Mouse (Mus musculus) hindbrain, embryonic 11.5 days (tissue): ENCODE results near the gene Gm49391. TPM values are rescaled to one million over a fixed set of nuclear protein-coding genes. Genes with fewer than 3 reads are reported as not detected.
"Not testable (repeated sequence)": the region's sequence is repeated elsewhere in the genome, so short reads cannot be mapped to it uniquely, and the experiment has no call there.

Experiments
- ATAC-seq: fragments of 200-750 bp; cut with Nextera tagmentation; 2 replicates; pipeline ENCODE4 v1.8.0; 2017; ENCODE audit warnings: mild to moderate bottlenecking, moderate TSS enrichment, moderate library complexity; ENCODE audit not compliant: low FRiP score
- DNase-seq: peaks from one replicate; pipeline ENCODE4 v3.0.0-alpha.2; 2015; ENCODE audit warnings: low spot score
- H3K27ac ChIP-seq: fragments of 300-500 bp; sonication (generic); 2 replicates; pipeline ENCODE4 v1.5.1; 2014; ENCODE audit warnings: mild to moderate bottlenecking, low read depth, low read length
- H3K27me3 ChIP-seq: fragments of 300-500 bp; sonication (generic); 2 replicates; pipeline ENCODE4 v1.6.1; 2014; ENCODE audit warnings: mild to moderate bottlenecking, low read length, moderate library complexity, mixed read lengths; ENCODE audit not compliant: control insufficient read depth, insufficient read depth
- H3K36me3 ChIP-seq: fragments of 300-500 bp; sonication (generic); 2 replicates; pipeline ENCODE4 v1.6.1; 2014; ENCODE audit warnings: mild to moderate bottlenecking, low read length, moderate library complexity, mixed read lengths; ENCODE audit not compliant: control insufficient read depth, insufficient read depth
- H3K4me1 ChIP-seq: fragments of 300-500 bp; sonication (generic); replicated peaks from 2 replicates; pipeline ENCODE4 v1.6.1; 2014; ENCODE audit warnings: low read length, mixed read lengths; ENCODE audit not compliant: control insufficient read depth, insufficient read depth
- H3K4me2 ChIP-seq: fragments of 300-500 bp; sonication (generic); replicated peaks from 2 replicates; pipeline ENCODE4 v1.6.1; 2014; ENCODE audit warnings: mild to moderate bottlenecking, low read depth, low read length
- H3K4me3 ChIP-seq: fragments of 300-500 bp; sonication (generic); 2 replicates; pipeline ENCODE4 v1.5.1; 2014; ENCODE audit warnings: low read depth, low read length
- H3K9ac ChIP-seq: fragments of 300-500 bp; sonication (generic); 2 replicates; pipeline ENCODE4 v1.6.1; 2014; ENCODE audit warnings: low read depth, low read length
- H3K9me3 ChIP-seq: fragments of 300-500 bp; sonication (generic); 2 replicates; pipeline ENCODE4 v1.6.1; 2016; ENCODE audit warnings: low read length; ENCODE audit not compliant: control insufficient read depth
- WGBS: fragments of 180-500 bp; shearing (Covaris S2); extraction: QIAGEN DNeasy Blood & Tissue Kit; methylation state at CpG from one replicate; pipeline ENCODE4 v1.1.7; 2014; 5-methylcytosine and 5-hydroxymethylcytosine counted together
- polyA plus RNA-seq: library from polyadenylated mRNA; unstranded; fragments of >200 nt; fragmentation: Nextera tagmentation; extraction: Ambion mirVana; gene quantifications from 2 replicates; pipeline ENCODE4 v1.2.1, GENCODE M21; 2014

The Gm49391 gene
- polyA plus RNA-seq: 0.80 and 1.8 TPM in 2 replicates

DNA sequence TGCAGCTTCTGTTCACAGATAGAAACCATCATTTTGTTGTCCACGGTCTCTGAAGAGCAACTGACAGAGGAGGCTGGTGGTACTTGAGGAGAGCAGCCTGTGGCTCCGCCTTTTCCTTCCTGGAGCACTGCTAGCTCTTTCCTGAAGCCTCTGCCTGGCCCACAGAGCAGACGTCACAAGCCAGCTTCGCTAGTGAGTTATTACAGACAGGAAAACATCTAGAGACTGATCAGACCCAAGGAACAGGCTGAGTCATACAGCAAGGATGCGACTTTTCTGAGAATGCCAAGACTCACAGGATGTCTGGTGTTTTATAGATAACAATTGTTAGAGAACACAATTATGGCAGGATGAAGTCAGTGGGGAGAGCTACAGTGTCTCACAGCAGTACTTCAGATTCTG lies at the start of gene Gm49391, which contains the start of gene Ctla2a:
TSS of gene Gm49391 (minus strand) at position 72 of the 402 bp plus-strand sequence.
TSS of gene Ctla2a (minus strand) at position 126 of the 402 bp plus-strand sequence.
- H3K4me2 ChIP-seq: no peak within 1 kb of the TSS
- DNase-seq (no peak), ATAC-seq (no peak)
- H3K27ac ChIP-seq: no peak within 1 kb of the TSS
- H3K9ac ChIP-seq: no peak within 1 kb of the TSS
- no peaks in the 10 kb centered on the region for H3K9me3 ChIP-seq
- WGBS: 75% methylated on average over 5 of the region's 5 CpGs
- no peak within 1 kb of the TSS for H3K4me3 ChIP-seq
- H3K4me1 ChIP-seq: no peaks in the 10 kb centered on the region
- H3K36me3 ChIP-seq: no peaks in the 10 kb centered on the region
- no peaks in the 10 kb centered on the region for H3K27me3 ChIP-seq

DNA sequence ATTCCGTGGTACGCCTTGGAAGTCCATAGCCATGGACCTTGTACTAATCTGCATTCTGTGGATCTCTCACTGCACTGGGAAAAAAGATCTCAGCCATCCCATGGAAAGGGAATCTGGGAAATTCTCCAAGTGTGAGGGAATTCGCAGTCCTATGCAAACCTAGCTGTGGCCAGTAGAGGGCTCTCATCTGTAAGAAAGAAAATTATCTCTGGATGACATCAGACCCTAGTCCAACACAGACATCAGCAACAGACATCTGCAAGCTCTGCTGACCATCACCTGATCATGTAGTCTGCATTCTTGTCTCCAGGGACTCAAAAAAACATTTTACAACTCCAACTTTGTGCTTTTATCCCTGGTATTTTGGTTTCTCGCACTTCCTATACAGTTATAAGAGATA lies 35.9 kb upstream of the Gm49391 start:
- not testable (repeated sequence) for DNase-seq
- 72% methylated on average over 4 of the region's 4 CpGs for WGBS

DNA sequence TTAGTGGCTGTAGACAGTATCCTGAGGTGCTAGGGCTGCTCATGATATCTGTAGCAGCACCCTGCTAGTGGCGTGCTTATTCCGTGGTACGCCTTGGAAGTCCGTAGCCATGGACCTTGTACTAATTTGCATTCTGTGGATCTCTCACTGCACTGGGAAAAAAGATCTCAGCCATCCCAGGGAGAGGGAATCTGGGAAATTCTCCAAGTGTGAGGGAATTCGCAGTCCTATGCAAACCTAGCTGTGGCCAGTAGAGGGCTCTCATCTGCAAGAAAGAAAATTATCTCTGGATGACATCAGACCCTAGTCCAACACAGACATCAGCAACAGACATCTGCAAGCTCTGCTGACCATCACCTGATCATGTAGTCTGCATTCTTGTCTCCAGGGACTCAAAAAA lies 27.6 kb upstream of the Gm49391 start:
- H3K27me3 ChIP-seq, ATAC-seq, H3K4me2 ChIP-seq, H3K9me3 ChIP-seq, H3K4me3 ChIP-seq, DNase-seq, H3K27ac ChIP-seq, H3K4me1 ChIP-seq, H3K36me3 ChIP-seq, H3K9ac ChIP-seq: not testable (repeated sequence)
- WGBS: 36% methylated on average over 4 of the region's 5 CpGs

More for the DNA sequence above, 35.9 kb upstream of the Gm49391 start:
- H3K36me3 ChIP-seq, H3K4me1 ChIP-seq, H3K9ac ChIP-seq, H3K4me2 ChIP-seq, H3K4me3 ChIP-seq, ATAC-seq, H3K27ac ChIP-seq, H3K27me3 ChIP-seq, H3K9me3 ChIP-seq: not testable (repeated sequence)

DNA sequence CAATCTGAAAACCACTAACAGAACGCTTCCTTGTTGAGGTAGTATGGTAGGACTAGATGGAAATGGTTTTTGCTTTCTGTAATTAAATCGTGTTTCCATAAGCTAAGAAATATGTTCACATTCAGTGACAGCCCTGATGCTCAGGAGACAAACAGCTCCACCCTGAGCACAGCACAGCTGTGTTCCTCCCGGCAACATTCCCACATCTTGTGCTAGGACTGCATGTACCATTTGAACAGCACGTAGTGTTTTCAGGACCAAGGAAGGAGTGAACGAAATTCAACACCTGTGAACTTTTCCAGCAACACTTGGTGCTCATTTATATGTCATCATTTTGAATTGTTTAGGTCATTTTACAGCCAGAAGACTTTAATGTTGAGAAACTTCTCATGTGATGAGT lies 25.3 kb upstream of the Gm49391 start:
- DNase-seq (no peak), ATAC-seq (no peak)
- Histone ChIP-seq H3K4me1 (no peaks in the 10 kb centered on the region), H3K27ac (no peak overlapping the region), H3K9me3 (no peaks in the 10 kb centered on the region; the same call in 1 of the 2 replicates), H3K4me3 (no peak overlapping the region), H3K27me3 (no peaks in the 10 kb centered on the region), H3K36me3 (no peaks in the 10 kb centered on the region), H3K4me2 (no peak overlapping the region), H3K9ac (no peak overlapping the region)
- WGBS: 77% methylated on average over 5 of the region's 5 CpGs

DNA sequence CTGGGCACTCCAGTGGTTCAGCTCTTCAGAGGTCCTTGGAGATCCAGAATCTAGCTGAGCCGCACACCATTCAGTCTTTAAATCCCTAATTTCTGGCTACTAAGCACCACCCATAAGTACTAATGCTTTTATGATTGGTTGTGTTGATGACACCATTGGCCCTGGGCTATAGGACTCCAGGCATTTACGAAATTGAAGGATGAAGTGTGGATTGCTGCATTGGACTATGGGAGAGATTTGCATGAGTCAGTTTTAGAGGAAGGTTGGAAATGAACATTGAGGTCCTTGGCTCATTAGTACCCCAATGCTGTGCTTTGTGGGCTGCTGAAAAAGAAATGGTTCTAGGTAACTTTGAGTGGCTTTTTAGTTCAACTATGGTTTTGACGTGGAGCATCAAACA lies 5.5 kb upstream of the Gm49391 start, which contains the start of gene Tpbpa:
TSS of gene Tpbpa (minus strand) at position 101 of the 400 bp plus-strand sequence.
- not testable (repeated sequence) for H3K9me3 ChIP-seq, H3K27ac ChIP-seq, H3K4me1 ChIP-seq, H3K36me3 ChIP-seq, DNase-seq, H3K4me2 ChIP-seq, H3K4me3 ChIP-seq, H3K9ac ChIP-seq, H3K27me3 ChIP-seq, ATAC-seq
- WGBS: 84% methylated on average over 3 of the region's 3 CpGs

DNA sequence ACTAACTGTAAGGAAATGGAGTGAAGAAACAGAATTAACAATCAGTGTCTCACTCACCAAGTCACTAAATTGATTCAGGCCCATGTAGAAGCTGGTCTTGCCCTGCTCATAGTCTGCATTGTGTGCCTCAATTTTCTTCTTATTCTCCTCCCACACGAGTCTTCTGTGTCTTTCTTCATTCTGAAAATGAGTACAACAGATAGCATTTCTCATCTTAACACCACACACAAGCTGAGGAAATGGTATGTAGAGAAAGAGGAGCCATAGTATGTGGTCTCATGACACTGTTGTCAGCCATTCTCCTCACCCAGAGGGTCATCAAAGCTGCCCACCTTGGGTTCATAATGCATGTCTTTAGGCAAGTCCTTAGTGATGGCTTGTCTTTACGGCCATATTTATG lies 881 bp downstream of the Gm49391 start, which contains the start of gene Gm49393:
TSS of gene Gm49393 (minus strand) at position 101 of the 400 bp plus-strand sequence.
- not testable (repeated sequence) for ATAC-seq, H3K36me3 ChIP-seq, H3K27ac ChIP-seq, H3K4me2 ChIP-seq, DNase-seq, H3K9me3 ChIP-seq, H3K4me1 ChIP-seq, H3K9ac ChIP-seq, H3K27me3 ChIP-seq, H3K4me3 ChIP-seq
- 73% methylated on average over 2 of the region's 2 CpGs for WGBS

DNA sequence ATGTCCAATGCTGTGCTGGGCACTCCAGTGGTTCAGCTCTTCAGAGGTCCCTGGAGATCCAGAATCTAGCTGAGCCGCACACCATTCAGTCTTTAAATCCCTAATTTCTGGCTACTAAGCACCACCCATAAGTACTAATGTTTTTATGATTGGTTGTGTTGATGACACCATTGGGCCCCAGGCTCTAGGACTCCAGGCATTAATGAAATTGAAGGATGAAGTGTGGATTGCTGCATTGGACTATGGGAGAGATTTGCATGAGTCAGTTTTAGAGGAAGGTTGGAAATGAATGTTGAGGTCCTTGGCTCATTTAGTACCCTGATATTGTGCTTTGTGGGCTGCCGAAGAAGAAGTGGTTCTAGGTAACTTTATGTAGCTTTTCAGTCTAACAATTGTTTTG lies 31.6 kb downstream of the Gm49391 start, which contains the start of gene Tpbpb:
TSS of gene Tpbpb (minus strand) at position 101 of the 400 bp plus-strand sequence.
- WGBS: 91% methylated on average over 2 of the region's 2 CpGs
- H3K4me2 ChIP-seq, DNase-seq, H3K27me3 ChIP-seq, H3K4me1 ChIP-seq, ATAC-seq, H3K9ac ChIP-seq, H3K36me3 ChIP-seq, H3K27ac ChIP-seq, H3K9me3 ChIP-seq, H3K4me3 ChIP-seq: not testable (repeated sequence)

DNA sequence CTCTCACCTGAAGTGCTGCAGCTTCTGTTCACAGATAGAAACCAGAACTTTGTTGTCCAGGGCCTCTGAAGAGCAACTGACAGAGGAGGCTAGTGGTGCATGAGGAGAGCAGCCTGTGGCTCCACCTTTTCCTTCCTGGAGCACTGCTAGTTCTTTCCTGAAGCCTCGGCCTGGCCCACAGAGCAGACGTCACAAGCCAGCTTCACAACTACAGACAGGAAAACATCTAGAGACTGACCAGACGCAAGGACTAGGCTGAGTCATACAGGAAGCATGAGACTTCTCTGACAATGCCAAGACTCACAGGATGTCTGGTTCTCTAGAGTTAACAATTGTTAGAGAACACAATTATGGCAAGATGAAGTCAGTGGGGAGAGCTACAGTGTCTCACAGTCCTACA lies 39.0 kb downstream of the Gm49391 start, which contains the start of gene Ctla2b:
TSS of gene Ctla2b (minus strand) at position 120 of the 400 bp plus-strand sequence.
- no peak for ATAC-seq

DNA sequence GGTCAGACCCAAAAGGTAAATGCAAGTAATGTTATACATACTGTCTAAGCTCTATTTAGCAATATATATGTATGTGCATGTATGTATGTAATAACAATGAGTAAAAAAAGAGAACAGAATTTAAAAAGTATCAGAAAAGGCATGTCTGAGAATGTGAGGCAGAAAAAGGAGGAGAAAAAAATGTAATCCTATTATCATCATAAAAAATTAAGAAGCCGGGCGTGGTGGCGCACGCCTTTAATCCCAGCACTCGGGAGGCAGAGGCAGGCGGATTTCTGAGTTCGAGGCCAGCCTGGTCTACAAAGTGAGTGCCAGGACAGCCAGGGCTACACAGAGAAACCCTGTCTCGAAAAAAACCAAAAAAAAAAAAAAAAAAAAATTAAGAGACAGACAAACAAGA lies 39.6 kb downstream of the Gm49391 start, which contains the start of gene Gm49392:
TSS of gene Gm49392 (minus strand) at position 101 of the 400 bp plus-strand sequence.
- H3K27me3 ChIP-seq, H3K36me3 ChIP-seq, DNase-seq, H3K27ac ChIP-seq, H3K4me1 ChIP-seq, H3K9ac ChIP-seq, ATAC-seq, H3K9me3 ChIP-seq, H3K4me2 ChIP-seq, H3K4me3 ChIP-seq: not testable (repeated sequence)
- 81% methylated on average over 8 of the region's 8 CpGs for WGBS

More for the DNA sequence above, 39.0 kb downstream of the Gm49391 start, which contains the start of gene Ctla2b:
- Histone ChIP-seq H3K4me2 (no peak within 1 kb of the TSS), H3K27me3 (no peaks in the 10 kb centered on the region), H3K4me3 (no peak within 1 kb of the TSS), H3K27ac (no peak within 1 kb of the TSS), H3K9me3 (no peaks in the 10 kb centered on the region), H3K9ac (no peak within 1 kb of the TSS), H3K36me3 (no peaks in the 10 kb centered on the region), H3K4me1 (no peaks in the 10 kb centered on the region)
- 81% methylated on average over 3 of the region's 3 CpGs for WGBS
- DNase-seq: no peak
